Mouse (Mus musculus) embryonic fibroblast, embryonic 13.5 days (primary cell): ENCODE measurements at regions not wholly inside any gene's neighbourhood (a gene's known extent, or its start where the extent isn't known, plus 50 kb on each side); places are given as distances from the start of the nearest gene placed in this dataset.

Experiments used
- CTCF ChIP-seq: IDR thresholded peaks from 2 replicates; pipeline ENCODE4 v1.5.1; 2011; ENCODE audit warnings: mild to moderate bottlenecking, control low read depth, low read length, moderate library complexity, borderline replicate concordance; ENCODE audit not compliant: insufficient read depth
- POLR2A ChIP-seq: IDR thresholded peaks from 2 replicates; pipeline ENCODE4 v1.6.1; 2011; ENCODE audit warnings: low read depth, mild to moderate bottlenecking, control low read depth, low read length, moderate library complexity

DNA sequence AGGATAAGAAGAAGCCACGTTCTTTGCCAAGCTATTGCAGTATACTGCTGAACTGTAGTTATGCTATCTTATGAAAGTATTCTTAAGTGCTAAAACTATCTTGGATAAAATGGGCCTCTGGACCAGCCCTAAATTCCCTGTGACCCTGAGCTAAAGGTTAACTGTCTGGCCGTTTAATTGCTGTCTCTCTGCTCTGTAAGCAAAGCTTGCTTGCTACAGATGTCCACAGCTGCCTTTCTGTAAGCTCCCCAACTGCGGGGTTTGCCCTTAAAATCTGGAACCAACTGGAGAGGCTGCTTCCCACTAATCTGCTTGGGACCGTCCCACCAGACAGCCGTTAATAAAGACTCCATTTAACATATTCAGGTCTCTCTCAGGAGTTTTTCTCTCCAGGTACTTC, 73.2 kb upstream of the 1700021F07Rik start:
- TF ChIP-seq POLR2A: no peak
- no peak for TF ChIP-seq CTCF
